Mouse (Mus musculus): ENCODE data around the gene Gm12248.

GRCm38 (mm10) chr11:58031176-58031575, 61.8 kb downstream of the Gm12248 start:
- TF ChIP-seq CTCF (IDR thresholded peaks at IDR 0.05; ENCODE audit: control insufficient read depth, insufficient read depth, insufficient replicate concordance, low read depth, low read length) (no peak), POLR2A (IDR thresholded peaks at IDR 0.05; ENCODE audit: control insufficient read depth, low read depth, low read length) (no peak)

Measured in testis, adult 2 months (tissue).